ENCODE assay signal across 12 mouse cellular contexts in the genomic region with DNA sequence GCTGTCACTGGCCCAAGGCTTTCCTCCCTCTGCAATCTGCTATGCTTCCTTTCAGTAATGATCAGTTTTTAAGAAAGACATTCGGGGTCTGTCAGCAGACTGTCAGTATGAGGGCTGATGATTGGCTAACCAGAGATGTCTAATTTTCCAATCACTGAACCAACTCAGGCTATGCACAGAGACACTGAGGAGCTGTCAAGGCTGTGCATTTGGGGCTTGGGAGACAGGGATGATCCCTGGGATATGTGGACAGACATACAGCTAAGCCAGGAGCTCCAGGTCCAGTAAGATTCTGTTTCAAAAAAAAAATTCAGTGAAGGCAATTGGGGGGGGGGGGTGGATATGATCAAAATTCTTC.
DNase-seq lines count a peak whose midpoint lies in the region; ATAC-seq and TF ChIP-seq lines count a peak whose summit lies in the region.
"Had no signal": no experiment of that assay in that cellular context is flagged by ENCODE, and none has a peak within 500 bp of the region (broad histone marks: within the 10 kb centered on the region; RNA-seq: fewer than 3 reads in every experiment).

No protein-coding gene starts in this region.

- no peaks in the 10 kb centered on the region for H3K27me3 ChIP-seq in kidney, embryonic 14.5 days (ENCODE audit: control insufficient read depth, insufficient read depth, low read length)
- H3K27me3 ChIP-seq in lung, postnatal 0 days (replicated peaks; ENCODE audit: insufficient read depth, low read length): no peaks in the 10 kb centered on the region
- no peaks in the 10 kb centered on the region for H3K27me3 ChIP-seq in intestine, postnatal 0 days (replicated peaks; ENCODE audit: control insufficient read depth, insufficient read depth, low read length)
- H3K27me3 ChIP-seq in stomach, embryonic 15.5 days (replicated peaks): no peaks in the 10 kb centered on the region
- no peaks in the 10 kb centered on the region for H3K27me3 ChIP-seq in forebrain, embryonic 15.5 days
- H3K27me3 ChIP-seq: limb, embryonic 13.5 days; midbrain, embryonic 13.5 days; neural tube, embryonic 12.5 days had no signal

- no peak for ATAC-seq in kidney, embryonic 14.5 days (ENCODE audit: low FRiP score, low TSS enrichment)
- no peak for ATAC-seq in lung, postnatal 0 days
- no peak for ATAC-seq in intestine, postnatal 0 days
- ATAC-seq in stomach, embryonic 15.5 days (ENCODE audit: insufficient read depth, low FRiP score, low read depth): no peak
- no peak for ATAC-seq in forebrain, embryonic 15.5 days (replicated peaks)
- ATAC-seq: midbrain, embryonic 13.5 days had no signal

- H3K36me3 ChIP-seq in kidney, embryonic 14.5 days (ENCODE audit: control insufficient read depth, insufficient read depth, low read length): no peaks in the 10 kb centered on the region
- no peaks in the 10 kb centered on the region for H3K36me3 ChIP-seq in lung, postnatal 0 days (ENCODE audit: insufficient read depth, low read length)
- H3K36me3 ChIP-seq in intestine, postnatal 0 days (ENCODE audit: control insufficient read depth, insufficient read depth): no peaks in the 10 kb centered on the region
- H3K36me3 ChIP-seq in stomach, embryonic 15.5 days: no peaks in the 10 kb centered on the region
- no peaks in the 10 kb centered on the region for H3K36me3 ChIP-seq in forebrain, embryonic 15.5 days
- H3K36me3 ChIP-seq: limb, embryonic 13.5 days; midbrain, embryonic 13.5 days; neural tube, embryonic 12.5 days had no signal

- H3K4me1 ChIP-seq in kidney, embryonic 14.5 days (ENCODE audit: control insufficient read depth, insufficient read depth, low read length): no peaks in the 10 kb centered on the region
- H3K4me1 ChIP-seq in lung, postnatal 0 days (ENCODE audit: insufficient read depth, low read depth, low read length): no peaks in the 10 kb centered on the region
- no peaks in the 10 kb centered on the region for H3K4me1 ChIP-seq in intestine, postnatal 0 days (replicated peaks; ENCODE audit: control insufficient read depth, insufficient read depth, low read length)
- H3K4me1 ChIP-seq in stomach, embryonic 15.5 days: 0 out of 2 replicates have a peak, but pooled peaks cover 6% of the 10 kb centered on the region
- no peaks in the 10 kb centered on the region for H3K4me1 ChIP-seq in forebrain, embryonic 15.5 days
- H3K4me1 ChIP-seq: midbrain, embryonic 13.5 days; neural tube, embryonic 12.5 days had no signal

- no peak for TF ChIP-seq CTCF in lung, postnatal 0 days (IDR thresholded peaks at IDR 0.05)
- TF ChIP-seq CTCF in intestine, postnatal 0 days (IDR thresholded peaks at IDR 0.05; ENCODE audit: low read depth): no peak

- TF ChIP-seq EP300 in lung, postnatal 0 days (IDR thresholded peaks at IDR 0.05): 0 out of 2 replicates have a peak, but pooled peaks have one; percentile 12

- H3K9ac ChIP-seq in kidney, embryonic 14.5 days (ENCODE audit: low read depth, low read length): no peak overlapping the region
- H3K9ac ChIP-seq in lung, postnatal 0 days (replicated peaks; ENCODE audit: low read depth): no peak overlapping the region
- H3K9ac ChIP-seq in intestine, postnatal 0 days (ENCODE audit: low read depth, low read length): no peak overlapping the region
- H3K9ac ChIP-seq in stomach, embryonic 15.5 days: no peak overlapping the region
- no peak overlapping the region for H3K9ac ChIP-seq in forebrain, embryonic 15.5 days (replicated peaks)
- H3K9ac ChIP-seq: limb, embryonic 13.5 days; midbrain, embryonic 13.5 days; neural tube, embryonic 12.5 days had no signal

- H3K9me3 ChIP-seq in kidney, embryonic 14.5 days (ENCODE audit: control insufficient read depth, low read length): no peaks in the 10 kb centered on the region
- no peaks in the 10 kb centered on the region for H3K9me3 ChIP-seq in lung, postnatal 0 days (ENCODE audit: low read length)
- H3K9me3 ChIP-seq in intestine, postnatal 0 days (ENCODE audit: control insufficient read depth): no peaks in the 10 kb centered on the region
- H3K9me3 ChIP-seq in stomach, embryonic 15.5 days: no peaks in the 10 kb centered on the region
- H3K9me3 ChIP-seq in forebrain, embryonic 15.5 days: no peaks in the 10 kb centered on the region
- H3K9me3 ChIP-seq: limb, embryonic 13.5 days; midbrain, embryonic 13.5 days; neural tube, embryonic 12.5 days had no signal

- H3K27ac ChIP-seq in kidney, embryonic 14.5 days (ENCODE audit: low read depth, low read length): peak overlapping the region; percentile 42; the same call in 1 of the 2 replicates
- H3K27ac ChIP-seq in lung, postnatal 0 days (ENCODE audit: low read length): peak overlapping the region; percentile 77
- H3K27ac ChIP-seq in intestine, postnatal 0 days (ENCODE audit: low read depth, low read length): peak overlapping the region; percentile 54; the same call in 1 of the 2 replicates
- H3K27ac ChIP-seq in stomach, embryonic 15.5 days: peak overlapping the region; percentile 78
- no peak overlapping the region for H3K27ac ChIP-seq in forebrain, embryonic 15.5 days (replicated peaks)
- H3K27ac ChIP-seq: limb, embryonic 13.5 days; midbrain, embryonic 13.5 days; neural tube, embryonic 12.5 days had no signal

- WGBS in kidney, embryonic 14.5 days: 63% methylated on average over 1 of the region's 1 CpGs
- 45% methylated on average over 1 of the region's 1 CpGs for WGBS in lung, postnatal 0 days
- WGBS in intestine, postnatal 0 days: 59% methylated on average over 1 of the region's 1 CpGs
- WGBS in stomach, embryonic 15.5 days: 56% methylated on average over 1 of the region's 1 CpGs
- 82% methylated on average over 1 of the region's 1 CpGs for WGBS in forebrain, embryonic 15.5 days

- no peak for DNase-seq in kidney, postnatal 14 days
- DNase-seq in lung, postnatal 0 days (ENCODE audit: low spot score): no peak
- DNase-seq in lung, postnatal 10 days: no peak
- DNase-seq in urinary bladder, postnatal 25 days (ENCODE audit: low spot score): no peak
- DNase-seq: cerebellum, adult 18-20 months had no signal

- no peak overlapping the region for H3K4me2 ChIP-seq in kidney, embryonic 14.5 days (replicated peaks; ENCODE audit: low read depth, low read length)
- no peak overlapping the region for H3K4me2 ChIP-seq in lung, postnatal 0 days (replicated peaks; ENCODE audit: low read depth, low read length)
- no peak overlapping the region for H3K4me2 ChIP-seq in intestine, postnatal 0 days (replicated peaks; ENCODE audit: low read depth)
- 0 out of 2 replicates have a peak overlapping the region, but pooled peaks have one; percentile 8 for H3K4me2 ChIP-seq in stomach, embryonic 15.5 days
- H3K4me2 ChIP-seq in forebrain, embryonic 15.5 days (replicated peaks): no peak overlapping the region
- H3K4me2 ChIP-seq: limb, embryonic 13.5 days; midbrain, embryonic 13.5 days; neural tube, embryonic 12.5 days had no signal

- H3K4me3 ChIP-seq in kidney, embryonic 14.5 days (ENCODE audit: low read length): no peak overlapping the region
- H3K4me3 ChIP-seq in lung, postnatal 0 days (ENCODE audit: low read depth, low read length): no peak overlapping the region
- H3K4me3 ChIP-seq in intestine, postnatal 0 days (ENCODE audit: low read depth, low read length): no peak overlapping the region
- H3K4me3 ChIP-seq in stomach, embryonic 15.5 days (replicated peaks): no peak overlapping the region
- H3K4me3 ChIP-seq in forebrain, embryonic 15.5 days: no peak overlapping the region
- H3K4me3 ChIP-seq: limb, embryonic 13.5 days; midbrain, embryonic 13.5 days; neural tube, embryonic 12.5 days had no signal
